Mouse (Mus musculus) 3T3-L1 (cell line): ENCODE measurements at regions not wholly inside any gene's neighbourhood (a gene's known extent, or its start where the extent isn't known, plus 50 kb on each side); places are given as distances from the start of the nearest gene placed in this dataset.
"Not testable (repeated sequence)": the region's sequence is repeated elsewhere in the genome, so short reads cannot be mapped to it uniquely, and the experiment has no call there.

ENCODE experiments used
- DNase-seq: peaks from one replicate; pipeline ENCODE4 v3.0.0-alpha.2; 2015; ENCODE audit warnings: low read depth, low spot score

- no peak for DNase-seq
These were observed 377.0 kb upstream of the Zfp703 start for GRCm38 (mm10) chr8:26600127-26600526.

DNA sequence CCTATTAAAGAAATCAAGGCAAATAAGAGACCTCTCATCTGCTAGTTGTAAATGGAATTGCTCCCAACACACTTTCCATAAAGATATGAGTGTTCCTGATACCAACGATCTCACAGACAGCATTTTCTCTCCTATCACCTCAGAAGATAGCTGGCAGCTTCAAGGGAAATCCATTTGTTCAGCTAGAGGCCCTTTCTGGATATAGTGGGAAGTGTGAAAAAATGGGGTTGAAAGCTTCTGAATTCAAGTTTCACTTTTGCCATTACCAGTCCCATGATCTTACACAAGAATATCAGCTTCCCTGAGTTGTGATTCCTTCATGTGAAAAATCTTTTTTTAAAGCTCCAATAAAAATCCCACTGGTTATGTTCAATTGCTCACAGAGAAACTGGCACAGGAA lies 369.1 kb upstream of the Zfp703 start:
- DNase-seq = no peak

DNA sequence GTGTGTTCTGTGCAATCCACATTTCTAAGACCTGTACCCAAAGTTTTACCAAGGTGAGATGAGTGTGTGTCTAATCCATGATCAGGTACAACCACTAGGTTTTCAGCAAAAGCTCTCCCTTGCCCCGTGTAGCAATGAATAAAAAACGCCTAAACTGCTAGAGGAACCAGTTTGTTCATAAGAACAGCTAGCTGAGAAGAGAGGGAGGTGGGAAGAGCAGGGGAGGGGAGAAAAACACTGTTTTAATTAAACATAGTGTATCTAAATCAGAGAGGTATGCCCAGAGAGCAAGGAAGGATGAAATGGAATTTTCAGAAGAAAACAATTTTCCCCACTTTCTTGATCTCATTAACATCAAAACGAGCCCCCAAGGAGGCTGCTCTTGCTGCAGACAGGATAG lies 368.5 kb upstream of the Zfp703 start:
- no peak for DNase-seq

DNA sequence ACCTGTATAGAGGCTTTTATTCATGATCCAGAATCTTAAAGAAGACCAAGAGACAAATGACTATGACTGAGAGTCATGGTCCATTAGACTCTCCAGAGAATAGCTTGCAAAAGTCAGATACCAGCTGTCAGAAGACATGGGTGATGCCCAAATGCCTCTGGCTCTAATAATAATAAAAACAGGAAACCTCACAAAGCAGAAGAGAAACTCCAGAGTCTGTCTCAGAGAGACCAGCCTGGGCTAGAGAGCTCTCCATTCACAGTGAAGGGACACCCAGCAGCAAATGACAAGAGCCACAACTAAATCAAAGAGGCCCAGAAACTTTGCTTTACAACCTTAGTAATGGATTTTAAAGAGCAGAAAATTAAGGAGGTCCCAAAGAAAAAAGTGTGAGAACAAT lies 365.0 kb upstream of the Zfp703 start:
- no peak for DNase-seq

- no peak for DNase-seq
These were observed 354.6 kb upstream of the Zfp703 start for GRCm38 (mm10) chr8:26622311-26623052.

DNA sequence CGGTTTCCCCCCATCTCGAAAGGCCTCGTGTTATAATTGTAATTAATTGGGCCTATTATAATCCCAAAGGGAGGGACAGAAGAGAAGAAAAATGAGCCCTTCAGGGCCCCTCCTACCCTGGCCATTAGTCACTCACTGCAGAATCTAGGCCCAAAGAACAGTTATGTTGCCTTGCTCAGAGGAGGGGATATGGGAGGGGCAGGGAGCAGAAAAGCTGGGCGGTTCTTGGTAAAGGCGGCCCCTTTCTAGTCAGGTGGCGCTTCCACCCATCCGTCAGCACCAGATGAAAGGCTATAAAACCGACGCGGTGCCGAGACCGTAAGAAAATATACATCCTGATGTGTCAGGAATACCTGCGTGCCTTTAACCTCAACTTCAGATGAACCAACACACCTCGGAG lies 350.9 kb upstream of the Zfp703 start:
- DNase-seq = no peak

GRCm38 (mm10) chr8:26626651-26627077 lies 350.5 kb upstream of the Zfp703 start:
- DNase-seq = no peak

DNA sequence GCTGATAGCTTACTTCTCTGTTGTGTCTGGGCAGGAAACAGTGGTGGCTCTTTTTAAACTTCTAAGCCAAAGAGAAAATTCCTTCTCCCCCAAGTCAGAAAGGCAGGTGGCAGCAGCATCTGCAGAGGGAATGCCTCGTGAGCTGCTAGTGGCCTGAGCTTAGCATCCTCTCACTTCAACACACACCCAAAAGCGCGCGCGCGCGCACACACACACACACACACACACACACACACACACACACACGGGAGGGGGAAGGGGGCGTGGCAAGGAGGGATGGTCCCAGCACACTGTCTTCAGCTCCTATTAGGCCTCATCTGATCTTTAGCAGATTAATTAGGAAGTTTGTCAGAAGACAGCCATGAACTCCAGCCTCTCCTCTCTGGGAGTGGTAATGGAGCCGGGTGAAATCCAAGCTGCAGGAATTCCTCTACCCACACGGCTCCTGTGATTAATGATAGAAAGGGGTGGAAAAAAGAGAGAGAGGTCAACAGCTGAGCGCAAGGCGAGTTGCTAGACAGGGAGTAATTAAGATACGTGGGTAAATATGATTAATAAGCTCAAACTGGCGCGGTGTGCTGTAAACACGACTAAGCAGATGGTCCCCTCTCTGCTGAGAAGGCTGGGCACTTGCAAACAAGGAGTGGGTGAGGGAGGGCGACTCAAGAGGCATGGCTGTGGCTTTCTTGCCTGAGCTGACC lies 349.8 kb upstream of the Zfp703 start:
- DNase-seq = no peak

GRCm38 (mm10) chr8:26630544-26630943 lies 346.6 kb upstream of the Zfp703 start:
- peak; percentile 13 for DNase-seq

- DNase-seq = peak; percentile 26
These were observed 341.4 kb upstream of the Zfp703 start for GRCm38 (mm10) chr8:26635701-26636100.

DNA sequence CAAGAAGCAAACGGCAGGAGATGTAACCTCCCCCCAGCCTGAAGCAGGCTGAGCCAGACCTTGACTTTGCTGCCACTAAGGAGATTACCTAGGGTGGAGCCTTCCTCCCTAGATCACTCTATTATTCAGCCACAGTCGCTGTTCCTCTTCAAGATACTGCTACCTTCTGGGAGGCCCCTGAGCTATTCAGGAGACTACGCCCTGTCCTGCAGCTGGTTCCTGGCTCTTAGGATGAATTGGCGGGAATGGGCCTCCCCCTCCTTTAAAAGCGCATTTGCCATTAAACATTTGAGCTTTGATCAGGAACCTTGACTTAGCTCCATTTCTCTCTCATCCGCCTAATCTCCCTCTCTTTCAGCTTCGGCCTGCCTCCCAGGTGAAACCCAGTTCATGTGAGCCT lies 331.8 kb upstream of the Zfp703 start:
- not testable (repeated sequence) for DNase-seq

- DNase-seq = no peak
These were observed 326.8 kb upstream of the Zfp703 start for GRCm38 (mm10) chr8:26650287-26650686.

- no peak for DNase-seq
These were observed 321.2 kb upstream of the Zfp703 start for GRCm38 (mm10) chr8:26655897-26656296.

- DNase-seq = no peak
These were observed 320.6 kb upstream of the Zfp703 start for GRCm38 (mm10) chr8:26656310-26657075.

DNA sequence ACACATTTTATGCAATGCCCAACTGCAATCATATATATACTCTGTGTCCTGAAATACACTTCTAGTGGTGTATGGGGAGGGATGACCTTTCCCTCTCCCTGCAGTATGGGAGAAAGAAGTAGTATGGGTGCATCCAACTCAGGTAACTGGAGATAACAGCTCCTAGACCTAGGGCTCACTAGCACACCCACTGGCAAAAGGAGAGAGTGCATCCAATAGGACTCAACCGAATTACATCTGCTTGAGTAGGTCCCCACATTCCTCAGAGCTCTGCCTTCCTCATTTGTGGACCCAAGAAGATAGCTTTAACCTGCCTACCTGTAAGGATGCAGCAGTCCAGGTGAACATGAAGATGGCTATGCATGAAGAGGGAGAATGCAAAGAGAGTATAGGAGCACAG lies 317.7 kb upstream of the Zfp703 start:
- DNase-seq = no peak

DNA sequence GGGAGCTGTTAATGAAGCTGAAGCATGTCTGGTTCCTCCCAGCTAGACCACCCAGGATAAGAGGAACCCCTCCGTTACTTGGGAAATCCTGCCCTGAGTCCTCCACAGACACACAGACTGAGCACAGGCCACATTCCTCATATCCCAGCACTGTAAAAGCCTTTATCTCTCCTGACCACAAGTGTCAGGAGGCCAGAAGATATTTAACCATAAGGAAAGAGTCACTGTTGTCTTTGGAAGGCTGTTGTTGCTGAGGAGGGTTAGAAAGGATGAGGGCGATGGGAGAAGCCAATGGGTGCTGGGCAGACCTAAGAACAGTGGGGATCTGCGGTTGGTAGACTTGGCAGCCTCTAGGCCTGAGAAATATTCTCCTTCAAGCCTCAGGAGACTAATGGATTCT lies 307.6 kb upstream of the Zfp703 start:
- DNase-seq = peak; percentile 74

- no peak for DNase-seq
These were observed 304.4 kb upstream of the Zfp703 start for GRCm38 (mm10) chr8:26672486-26673395.

GRCm38 (mm10) chr8:26677584-26678138 lies 299.5 kb upstream of the Zfp703 start:
- no peak for DNase-seq

GRCm38 (mm10) chr8:26680891-26681381 lies 296.2 kb upstream of the Zfp703 start:
- DNase-seq = peak; percentile 50

GRCm38 (mm10) chr8:26687146-26687545 lies 290.0 kb upstream of the Zfp703 start:
- peak; percentile 73 for DNase-seq

- peak; percentile 70 for DNase-seq
These were observed 289.1 kb upstream of the Zfp703 start for GRCm38 (mm10) chr8:26688035-26688434.
